Mouse (Mus musculus): ENCODE measurements around the gene Dcbld2.
"Not testable (repeated sequence)": the region's sequence is repeated elsewhere in the genome, so short reads cannot be mapped to it uniquely, and the experiment has no call there.

Gene Dcbld2

DNA sequence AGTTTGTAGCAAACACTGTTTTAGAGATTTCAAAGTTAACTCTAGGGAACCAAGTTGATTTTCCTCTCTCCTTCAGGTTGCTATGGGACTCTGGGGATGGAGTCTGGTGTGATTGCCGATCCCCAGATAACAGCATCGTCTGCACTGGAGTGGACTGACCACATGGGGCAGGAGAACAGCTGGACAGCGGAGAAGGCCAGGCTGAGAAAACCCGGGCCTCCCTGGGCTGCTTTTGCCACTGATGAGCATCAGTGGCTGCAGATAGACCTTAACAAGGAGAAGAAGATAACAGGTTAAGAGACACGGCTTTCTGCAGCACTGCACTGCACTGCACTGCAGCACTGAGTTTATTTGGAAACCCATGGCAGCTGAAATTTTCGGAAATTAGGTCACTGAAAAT lies 42.4 kb downstream of the Dcbld2 start:
- no peak for DNase-seq (ENCODE audit: low read depth, low spot score)

DNA sequence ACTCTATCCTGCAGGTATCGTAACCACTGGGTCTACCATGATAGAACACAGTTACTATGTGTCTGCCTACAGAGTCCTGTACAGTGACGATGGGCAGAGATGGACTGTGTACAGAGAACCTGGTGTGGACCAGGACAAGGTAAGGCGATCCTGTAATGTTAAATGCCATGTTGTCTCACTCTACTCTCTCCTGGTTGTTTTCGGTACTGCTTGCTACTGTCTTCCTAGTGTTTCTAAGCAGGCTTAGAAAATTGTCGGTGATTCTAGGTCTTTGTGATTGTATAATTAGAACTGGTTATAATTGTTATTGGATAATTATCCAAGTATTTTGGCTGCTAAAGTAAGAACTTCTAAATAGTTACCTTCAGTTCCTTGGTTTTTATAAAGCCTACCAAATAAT lies 43.4 kb downstream of the Dcbld2 start:
- DNase-seq (ENCODE audit: low read depth, low spot score), result no peak

DNA sequence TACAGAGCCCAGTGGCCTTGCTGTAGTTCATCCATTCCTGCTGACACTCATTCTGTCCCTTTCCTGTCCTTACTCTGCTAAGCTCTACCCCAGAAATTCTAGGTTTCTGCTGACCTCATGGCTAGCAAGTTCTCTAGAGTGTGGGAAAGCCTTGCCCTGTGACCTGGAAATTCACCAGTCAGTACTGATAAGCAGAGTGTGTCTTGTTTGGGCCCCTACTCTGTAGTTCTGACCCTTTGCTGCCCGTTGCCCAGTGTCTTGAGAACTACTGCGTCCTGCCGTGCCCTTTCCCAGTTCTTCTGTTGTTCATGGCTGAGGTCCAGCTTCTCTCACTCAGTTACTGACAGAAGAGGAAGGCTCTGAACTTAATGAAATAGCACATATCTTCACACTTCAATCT lies 44.9 kb downstream of the Dcbld2 start:
- no peak for DNase-seq (ENCODE audit: low read depth, low spot score)

DNA sequence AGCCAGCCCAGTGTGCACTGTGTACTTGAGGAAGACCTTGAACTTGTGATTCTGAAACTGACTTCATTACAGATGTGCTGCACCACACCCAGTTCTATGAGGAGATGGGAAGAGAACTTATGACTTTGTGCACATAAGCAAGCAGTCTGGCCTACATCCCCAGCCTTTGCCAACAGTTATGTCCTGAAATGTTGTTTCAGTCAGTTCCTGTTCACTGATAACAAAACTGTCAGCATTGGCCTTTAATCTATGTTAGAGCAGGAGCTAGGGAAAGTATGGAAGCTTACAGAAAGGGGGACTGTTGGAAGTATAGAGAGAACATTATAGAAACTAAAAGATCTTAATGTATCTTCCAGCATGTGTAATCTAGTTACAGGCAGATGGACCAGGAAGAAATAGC lies 45.6 kb downstream of the Dcbld2 start:
- DNase-seq (ENCODE audit: low read depth, low spot score), result no peak

DNA sequence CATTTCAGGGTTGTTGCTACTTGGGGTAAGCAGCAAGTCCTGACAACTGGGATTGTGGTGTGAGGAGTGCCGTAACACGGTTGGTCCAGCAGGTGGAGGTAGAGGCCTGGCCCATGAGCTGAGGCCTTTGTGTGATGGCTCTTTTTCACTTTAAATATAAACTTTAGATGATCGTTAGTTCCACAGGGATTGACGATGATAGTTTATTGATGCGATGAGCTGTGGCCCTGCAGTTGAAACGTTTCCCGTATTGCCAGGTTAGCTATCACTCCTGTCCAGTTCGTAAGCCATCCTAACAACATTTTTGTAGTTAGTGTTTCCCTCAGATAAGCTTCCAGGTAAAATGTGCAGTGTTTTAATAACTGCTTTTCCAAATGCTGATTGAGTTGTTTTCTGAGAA lies 46.4 kb downstream of the Dcbld2 start:
- peak; percentile 73 for DNase-seq (ENCODE audit: low read depth, low spot score)

DNA sequence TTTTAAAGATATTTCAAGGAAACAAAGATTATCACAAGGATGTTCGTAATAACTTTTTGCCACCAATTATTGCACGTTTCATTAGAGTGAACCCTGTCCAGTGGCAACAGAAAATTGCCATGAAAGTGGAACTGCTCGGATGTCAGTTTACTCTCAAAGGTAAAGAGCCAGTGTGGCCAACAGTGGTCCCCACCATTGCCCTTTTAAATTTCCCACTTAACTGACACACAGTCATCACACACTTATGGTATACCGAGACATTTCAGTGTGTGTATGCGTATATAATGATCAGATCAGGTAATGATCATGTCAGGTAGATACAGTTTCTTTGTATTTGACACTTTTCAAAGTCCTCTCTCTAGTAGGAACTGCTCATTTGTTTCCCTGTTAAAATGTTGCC lies 46.9 kb downstream of the Dcbld2 start:
- no peak for DNase-seq (ENCODE audit: low read depth, low spot score)

DNA sequence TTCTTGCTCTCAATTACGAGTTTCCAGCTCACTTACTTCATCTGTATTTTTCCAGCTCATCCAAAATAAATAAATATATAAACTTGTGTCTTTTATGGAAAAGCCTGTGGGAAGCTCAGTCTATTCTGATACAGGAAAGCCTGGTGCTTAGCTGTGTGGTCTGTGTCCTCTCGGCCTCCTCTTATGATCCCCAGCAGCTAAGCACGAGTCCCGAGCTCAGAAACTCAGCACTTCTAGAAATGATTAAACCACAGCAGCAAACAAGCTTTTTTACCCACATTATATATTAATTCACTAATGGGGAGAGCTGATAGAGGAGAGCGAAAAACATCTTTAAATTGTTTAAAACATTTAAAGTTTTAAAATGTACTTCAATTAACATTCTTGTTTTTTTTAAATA lies 48.2 kb downstream of the Dcbld2 start:
- DNase-seq (ENCODE audit: low read depth, low spot score), result no peak

DNA sequence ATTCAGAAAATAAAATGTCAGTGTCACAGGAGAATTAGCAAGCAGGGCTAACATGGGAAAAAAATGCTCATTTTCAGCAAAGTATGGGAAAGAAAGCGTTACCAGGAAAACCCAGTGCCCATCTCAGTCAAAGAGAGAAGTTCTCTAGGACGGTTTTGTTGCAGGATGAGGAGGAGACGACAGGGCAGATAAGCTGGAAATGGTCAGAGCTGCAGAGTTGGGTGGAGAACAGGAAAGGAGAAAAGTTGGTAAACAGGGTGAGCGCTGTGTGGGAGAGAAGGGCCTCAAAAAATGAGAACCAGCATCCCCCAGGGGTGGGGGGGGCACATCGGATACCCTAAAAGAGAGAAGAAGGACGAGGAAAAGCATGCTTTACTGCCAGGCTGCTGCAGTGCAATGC lies 48.7 kb downstream of the Dcbld2 start:
- DNase-seq (ENCODE audit: low read depth, low spot score), result no peak

DNA sequence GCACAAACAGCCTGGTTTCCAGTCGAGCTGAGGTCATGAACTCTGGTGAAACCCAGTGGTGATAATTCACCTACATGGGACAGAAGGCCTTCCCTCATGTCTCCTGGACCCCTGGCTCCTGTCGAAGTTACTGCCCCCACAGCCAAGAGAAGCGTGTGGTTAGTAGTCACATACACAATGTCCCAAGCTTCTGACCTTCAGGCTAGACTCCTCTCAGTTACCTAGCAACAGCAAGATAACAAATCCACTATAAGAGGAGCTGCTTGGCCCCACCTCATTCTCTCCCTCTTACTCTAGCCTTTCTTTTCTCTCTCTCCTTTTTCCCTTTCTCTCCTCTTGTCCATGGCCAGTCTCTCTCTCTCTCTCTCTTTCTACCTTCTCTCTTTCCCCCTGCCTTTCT lies 51.7 kb downstream of the Dcbld2 start:
- not testable (repeated sequence) for DNase-seq (ENCODE audit: low read depth, low spot score)

DNA sequence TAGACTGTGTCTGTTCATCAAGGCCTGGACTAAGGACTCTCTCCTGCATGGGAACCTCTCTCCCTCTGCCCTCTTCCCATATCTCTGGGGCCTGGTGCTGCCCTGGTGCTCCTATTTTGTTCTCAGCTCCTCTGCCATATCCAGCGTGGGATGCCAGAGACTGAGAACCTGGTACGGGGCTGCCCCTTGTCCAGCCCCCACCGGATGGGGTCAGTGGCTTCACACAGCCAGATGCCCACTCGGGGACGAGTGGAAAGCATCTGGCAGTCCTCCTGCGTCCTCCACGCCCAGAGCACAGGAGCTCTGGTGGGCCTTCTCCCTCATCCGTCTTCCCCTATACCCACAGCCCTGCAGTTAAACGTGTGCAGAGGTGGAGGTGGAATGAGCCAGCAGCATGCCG lies 52.1 kb downstream of the Dcbld2 start:
- DNase-seq (ENCODE audit: low read depth, low spot score), result no peak

DNA sequence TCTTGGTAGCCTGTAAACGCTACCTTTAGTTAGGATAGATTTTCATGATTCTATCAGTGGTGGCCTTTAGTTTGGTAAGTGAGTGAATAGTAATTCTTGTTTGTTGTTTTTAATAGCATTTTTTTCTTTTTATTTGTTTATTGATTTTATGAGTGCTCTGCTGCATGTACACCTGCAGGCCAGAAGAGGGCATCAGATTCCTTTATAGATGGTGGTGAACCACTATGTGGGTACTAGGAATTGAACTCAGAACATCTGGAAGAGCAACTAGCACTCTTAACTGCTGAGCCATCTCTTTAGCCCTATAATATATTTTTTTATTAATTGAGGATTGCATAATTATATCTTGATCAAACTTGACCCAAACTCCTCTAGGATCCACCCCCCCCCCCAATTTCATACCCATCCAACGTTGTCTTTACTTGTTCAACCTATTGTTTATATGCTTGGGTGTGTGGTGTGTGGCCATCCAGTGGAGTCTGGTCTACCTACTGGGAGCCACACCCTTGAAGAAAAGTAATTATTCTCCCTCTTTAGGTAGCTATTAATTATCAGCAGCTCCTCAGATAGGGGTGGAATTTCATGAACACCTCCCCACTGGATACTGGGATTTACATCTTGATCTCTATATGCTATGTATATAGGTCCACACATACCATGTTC lies 53.7 kb downstream of the Dcbld2 start:
- peak; percentile 60 for DNase-seq (ENCODE audit: low read depth, low spot score)

DNA sequence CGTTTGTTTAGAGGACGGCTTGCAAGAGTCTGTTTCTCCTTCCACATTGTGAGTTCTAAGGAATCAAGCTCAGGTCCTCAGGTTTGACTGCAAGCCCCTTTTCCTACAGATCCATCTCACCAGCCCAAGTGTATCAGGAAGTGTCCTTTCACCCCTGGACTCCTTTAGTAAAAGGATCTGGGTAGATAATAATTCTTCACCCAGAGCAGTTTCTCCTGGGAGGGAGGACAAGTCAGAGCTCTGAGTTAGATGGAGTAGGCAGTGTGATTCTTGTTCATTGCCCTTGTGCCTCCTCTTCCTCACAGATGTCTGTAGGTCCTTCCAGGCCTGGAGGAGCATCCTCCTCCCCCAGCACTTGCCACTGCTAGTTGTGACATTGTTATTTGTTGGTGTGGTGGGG lies 54.3 kb downstream of the Dcbld2 start:
- DNase-seq (ENCODE audit: low read depth, low spot score), result no peak

DNA sequence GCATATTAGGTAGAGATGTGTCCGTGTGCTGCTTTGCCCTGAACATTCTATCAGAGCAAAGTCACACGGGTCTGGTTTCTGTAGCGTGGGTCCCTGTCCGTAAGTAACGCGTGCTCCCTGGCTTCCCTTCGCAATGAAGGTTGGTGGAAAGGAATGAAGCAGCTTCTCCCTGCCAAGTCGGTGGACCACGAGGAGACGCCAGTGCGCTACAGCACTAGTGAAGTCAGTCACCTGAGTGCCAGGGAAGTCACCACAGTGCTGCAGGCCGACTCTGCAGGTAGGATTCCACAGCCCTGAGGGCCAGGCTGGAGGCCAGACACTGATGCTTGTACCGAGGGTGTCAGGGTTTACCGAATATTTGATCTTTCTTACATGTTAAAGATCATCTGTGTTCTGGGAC lies 55.8 kb downstream of the Dcbld2 start:
- no peak for DNase-seq (ENCODE audit: low read depth, low spot score)

DNA sequence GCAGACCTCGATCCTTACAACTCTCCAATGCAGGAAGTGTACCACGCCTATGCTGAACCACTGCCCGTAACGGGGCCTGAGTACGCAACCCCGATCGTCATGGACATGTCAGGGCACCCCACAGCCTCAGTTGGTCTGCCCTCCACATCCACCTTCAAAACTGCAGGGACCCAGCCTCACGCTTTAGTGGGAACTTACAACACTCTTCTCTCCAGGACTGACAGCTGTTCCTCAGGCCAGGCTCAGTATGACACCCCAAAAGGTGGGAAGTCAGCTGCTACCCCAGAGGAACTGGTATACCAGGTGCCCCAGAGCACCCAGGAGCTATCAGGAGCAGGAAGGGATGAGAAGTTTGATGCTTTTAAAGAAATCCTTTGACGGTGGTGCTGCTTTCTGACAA lies 57.2 kb downstream of the Dcbld2 start:
- no peak for DNase-seq (ENCODE audit: low read depth, low spot score)

DNA sequence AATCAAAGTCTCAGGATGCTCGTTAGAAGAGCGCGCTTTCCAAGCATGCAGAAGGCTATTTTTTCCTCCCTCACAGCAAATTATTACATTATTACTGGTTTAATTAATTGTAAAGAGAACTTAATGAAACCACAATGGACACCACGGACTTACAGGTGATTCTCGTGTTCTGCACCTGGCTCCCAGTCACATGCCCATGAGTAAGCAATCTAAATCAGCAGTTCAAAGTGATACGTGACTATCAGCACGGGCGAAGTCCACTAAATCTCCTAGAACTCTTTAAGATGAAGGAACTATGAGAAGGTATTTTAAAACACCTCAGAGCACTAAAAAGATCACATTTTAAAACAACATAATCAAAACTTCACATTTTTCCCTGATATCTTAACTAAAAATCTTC lies 61.8 kb downstream of the Dcbld2 start:
- no peak for DNase-seq (ENCODE audit: low read depth, low spot score)

DNA sequence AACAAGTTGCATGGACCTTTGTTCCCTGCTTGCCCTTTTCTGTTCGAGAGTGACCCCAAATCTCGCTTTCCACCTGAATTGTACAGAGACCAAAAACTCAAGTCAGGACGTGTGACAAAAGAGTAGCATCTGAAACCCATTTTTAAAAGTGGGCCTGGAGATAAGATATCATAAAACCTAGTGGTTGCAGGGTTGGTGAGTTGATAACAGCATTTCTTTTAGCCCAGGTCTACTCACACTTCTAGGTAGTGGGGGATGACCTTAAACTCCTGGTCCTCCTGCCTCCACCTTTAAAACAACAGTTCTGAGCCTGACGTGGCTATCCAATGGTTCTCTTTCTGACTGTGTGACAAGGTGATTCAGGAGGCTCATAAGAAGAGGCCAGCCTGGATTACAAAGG lies 62.6 kb downstream of the Dcbld2 start:
- no peak for DNase-seq (ENCODE audit: low read depth, low spot score)

DNA sequence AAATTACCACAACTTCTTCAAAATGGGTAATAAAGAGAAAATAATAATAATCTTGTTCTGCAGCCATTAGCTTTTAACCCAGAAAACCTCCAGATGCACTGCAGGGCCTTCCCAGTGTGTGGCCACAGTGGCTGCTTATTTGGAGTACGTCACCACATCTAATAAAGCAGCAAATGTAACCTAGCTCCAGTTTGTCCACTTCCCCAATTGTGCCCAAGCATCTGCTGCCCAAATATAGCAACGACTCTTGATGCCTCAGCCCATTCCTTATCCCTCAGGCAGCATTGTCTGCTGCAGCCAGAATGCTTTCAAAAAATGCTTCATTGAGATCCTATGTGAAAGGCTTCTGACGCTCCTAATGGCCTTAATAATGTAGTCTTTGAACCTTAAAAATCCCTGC lies 66.6 kb downstream of the Dcbld2 start:
- no peak for DNase-seq (ENCODE audit: low read depth, low spot score)

DNA sequence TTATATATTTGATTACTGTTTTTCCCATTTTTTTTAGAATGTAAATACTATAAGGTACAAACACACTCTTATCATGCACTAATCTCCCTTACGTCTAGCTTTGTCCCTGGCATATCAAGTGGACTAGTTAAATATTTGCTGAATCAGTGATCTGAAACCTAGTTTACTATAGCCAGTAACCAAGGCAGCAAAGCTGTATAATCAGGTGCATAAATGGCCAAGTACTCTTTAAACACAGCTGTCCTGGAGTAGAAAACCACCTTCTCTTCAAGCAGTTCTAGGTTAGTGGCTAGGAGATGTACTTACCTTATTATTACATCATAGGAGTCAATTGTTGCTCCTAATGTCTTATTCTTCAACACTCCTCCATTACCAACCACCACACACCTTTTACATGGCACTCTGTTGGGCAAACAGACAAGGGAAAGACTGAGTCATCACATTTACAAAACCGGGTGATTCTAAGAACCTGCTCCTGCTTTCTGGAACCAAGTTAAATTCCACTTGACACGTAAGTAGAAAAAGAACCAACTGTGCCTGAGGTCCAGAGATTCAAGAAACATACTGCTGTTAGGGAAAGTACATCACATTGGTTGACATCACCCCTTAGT lies 67.4 kb downstream of the Dcbld2 start:
- no peak for DNase-seq (ENCODE audit: low read depth, low spot score)

DNA sequence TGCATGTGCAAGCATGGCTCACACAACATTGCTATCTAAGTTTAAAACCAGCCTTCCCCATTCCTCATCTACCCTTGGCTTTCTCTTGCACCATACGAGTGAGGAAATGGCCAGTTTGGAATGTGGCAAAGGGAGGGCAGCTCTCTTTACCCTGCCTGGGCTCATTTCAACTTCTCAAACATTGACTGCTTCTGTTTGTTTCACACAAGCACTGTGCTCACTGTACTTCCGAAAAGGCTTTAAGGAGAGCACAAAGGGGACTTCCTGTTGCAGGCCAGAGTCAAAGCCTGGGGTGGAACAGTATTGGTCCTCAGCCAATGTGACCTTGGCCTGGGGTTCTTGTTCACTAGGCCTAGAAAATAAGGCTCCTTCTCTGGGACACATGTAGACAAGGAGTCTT lies 68.1 kb downstream of the Dcbld2 start:
- no peak for DNase-seq (ENCODE audit: low read depth, low spot score)

DNA sequence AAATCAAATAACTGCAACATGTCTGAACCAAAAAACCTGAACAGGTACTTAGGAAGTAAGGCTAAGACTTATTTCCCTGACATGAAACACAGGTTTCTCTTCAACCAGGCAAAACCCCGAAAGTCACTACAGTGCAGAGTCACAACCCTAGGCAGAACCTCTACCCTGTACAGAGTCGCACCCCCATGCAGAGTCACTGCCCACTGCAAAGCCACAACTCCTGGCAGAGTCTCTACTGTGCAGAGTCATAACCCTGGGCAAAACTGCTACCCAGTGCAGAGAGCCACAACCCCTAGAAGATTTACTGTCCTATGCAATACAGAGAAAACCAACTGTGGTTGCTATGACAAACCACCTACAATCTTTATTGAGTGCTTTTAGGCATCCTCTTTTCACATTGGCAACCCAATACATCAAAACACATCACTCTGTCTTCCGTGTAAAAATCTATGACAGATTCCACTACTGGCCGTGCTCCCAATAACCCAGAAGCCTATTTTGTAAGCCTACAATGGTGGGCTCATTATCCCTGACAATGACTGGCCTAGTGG lies 71.7 kb downstream of the Dcbld2 start:
- DNase-seq (ENCODE audit: low read depth, low spot score), result no peak

DNA sequence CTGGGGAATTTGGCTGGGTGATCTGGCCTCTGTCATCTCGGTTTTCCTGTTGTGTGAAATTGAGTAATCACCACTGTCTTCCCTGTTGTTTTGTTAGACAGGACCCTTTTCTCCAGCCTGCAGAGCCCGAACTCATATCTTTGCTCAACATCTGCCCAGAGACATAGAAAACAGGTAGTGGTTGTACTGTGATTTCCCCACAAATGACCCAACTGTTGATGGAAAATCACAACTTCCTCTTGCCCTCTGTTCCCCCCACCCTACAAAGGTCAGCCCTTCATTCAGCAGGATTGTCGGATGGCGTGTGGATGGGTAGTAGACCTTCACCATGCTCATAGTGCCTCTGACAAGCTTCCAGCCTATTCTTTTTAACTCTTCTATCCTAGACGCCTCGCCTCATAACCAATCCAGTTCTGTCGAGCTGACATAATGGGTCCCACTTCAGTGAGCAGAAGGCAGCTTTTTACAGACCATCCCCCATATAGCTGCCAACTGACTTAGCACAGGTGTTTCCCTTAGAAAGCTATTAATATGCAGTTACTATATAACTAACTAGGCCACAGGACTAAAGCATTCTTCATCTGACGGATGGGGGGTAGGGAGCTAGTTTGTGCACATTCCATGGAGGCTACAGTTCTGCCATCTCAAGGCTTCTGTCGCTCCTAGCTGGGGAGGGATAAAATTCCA lies 73.1 kb downstream of the Dcbld2 start:
- peak; percentile 92 for DNase-seq (ENCODE audit: low read depth, low spot score)

DNA sequence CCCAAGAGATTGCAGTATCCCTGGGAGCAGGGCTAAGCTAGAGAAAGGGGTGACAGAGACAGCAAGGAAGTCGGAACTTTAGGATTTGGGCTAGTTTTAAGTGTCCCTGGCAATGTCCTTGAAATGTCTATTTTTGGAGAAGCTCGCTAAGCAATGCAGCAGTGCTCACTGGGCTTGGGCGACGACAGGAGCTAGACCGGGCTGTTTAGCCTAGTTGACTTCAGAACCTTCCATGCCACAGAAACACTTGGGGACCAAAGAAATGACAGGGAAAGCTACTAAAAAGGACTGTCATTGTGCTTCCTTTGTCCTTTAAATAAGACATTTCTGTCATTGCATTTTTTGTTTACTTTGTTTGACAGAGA lies 73.6 kb downstream of the Dcbld2 start:
- no peak for DNase-seq (ENCODE audit: low read depth, low spot score)

DNA sequence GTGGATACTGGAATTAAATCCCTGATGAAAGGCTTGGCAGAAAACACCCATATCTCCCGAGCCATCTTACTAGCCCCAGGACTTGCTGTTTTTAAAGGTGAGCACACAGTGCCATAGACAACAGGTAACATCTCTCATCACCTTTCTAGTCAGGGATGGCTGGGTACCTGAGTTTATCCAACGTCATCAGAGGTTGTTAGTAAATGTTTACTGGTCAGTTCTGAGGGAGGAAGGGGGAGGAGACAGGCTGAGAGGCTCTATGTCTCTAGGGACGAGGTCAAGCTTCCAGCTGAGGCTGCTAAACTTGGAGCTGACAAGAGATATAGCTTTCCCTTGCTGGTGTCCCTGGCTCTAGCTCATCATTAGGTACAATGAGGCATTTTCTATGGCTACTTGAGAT lies 74.1 kb downstream of the Dcbld2 start:
- DNase-seq (ENCODE audit: low read depth, low spot score), result no peak

All from A20 (cell line).